Mouse (Mus musculus) kidney, adult 8-10 months (tissue): Measurements from ENCODE around the gene Specc1.

Experiments
- DNase-seq, 2 experiments: peaks; one replicate each; pipeline ENCODE4 v3.0.0; 2022

The Specc1 gene

DNA sequence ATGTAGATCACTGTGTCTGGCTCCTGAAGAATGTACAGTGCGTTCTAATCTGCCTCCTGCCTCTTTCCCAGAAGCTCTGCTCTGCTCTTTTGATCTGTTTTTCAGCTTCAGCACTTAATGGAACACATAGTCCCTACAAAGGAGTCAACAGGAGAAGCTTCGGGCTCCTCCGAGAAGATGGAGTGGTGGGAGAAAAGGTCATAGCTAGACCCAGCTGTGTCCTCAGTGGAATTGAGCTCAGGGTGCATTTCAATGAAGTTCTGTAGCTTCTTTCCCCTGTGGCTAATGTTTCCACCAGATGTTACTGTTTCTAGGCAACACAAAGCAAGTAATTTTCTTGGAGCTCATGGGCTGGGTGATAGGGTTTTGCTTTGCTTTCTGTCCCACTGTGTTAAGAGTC lies 236.6 kb downstream of the Specc1 start:
- no peak for DNase-seq

GRCm38 (mm10) chr11:62194217-62194616 lies 237.7 kb downstream of the Specc1 start:
- DNase-seq = no peak

GRCm38 (mm10) chr11:62200901-62201512 lies 244.4 kb downstream of the Specc1 start:
- no peak for DNase-seq

GRCm38 (mm10) chr11:62202645-62203044 lies 246.1 kb downstream of the Specc1 start:
- no peak for DNase-seq

- no peak for DNase-seq
Observed at GRCm38 (mm10) chr11:62209111-62209510, 252.5 kb downstream of the Specc1 start.

DNA sequence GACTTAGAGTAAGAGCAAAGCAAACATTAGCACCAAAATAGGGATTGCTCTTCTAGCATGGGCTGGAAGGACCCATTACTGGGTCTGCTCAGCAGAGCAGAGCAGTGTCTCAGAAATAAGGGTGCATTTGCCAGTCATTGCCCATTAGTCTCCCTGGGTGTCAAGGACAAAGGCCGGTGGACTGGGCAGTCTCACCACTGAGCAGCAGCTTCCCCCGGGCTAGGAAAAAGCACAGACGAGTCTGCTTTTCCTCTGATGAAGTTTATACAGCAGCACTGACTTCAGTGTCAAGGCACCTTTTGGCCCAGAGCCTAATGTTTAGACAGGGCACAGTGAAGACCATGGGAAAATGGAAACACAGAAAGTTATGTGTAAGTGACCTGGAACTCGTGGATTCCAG lies 253.3 kb downstream of the Specc1 start:
- peak; percentile 25 for DNase-seq

GRCm38 (mm10) chr11:62213384-62213989 lies 256.9 kb downstream of the Specc1 start:
- peak in 1 of 2 experiments; percentile 35 for DNase-seq

- no peak for DNase-seq
Observed at GRCm38 (mm10) chr11:62215107-62215506, 258.5 kb downstream of the Specc1 start.

DNA sequence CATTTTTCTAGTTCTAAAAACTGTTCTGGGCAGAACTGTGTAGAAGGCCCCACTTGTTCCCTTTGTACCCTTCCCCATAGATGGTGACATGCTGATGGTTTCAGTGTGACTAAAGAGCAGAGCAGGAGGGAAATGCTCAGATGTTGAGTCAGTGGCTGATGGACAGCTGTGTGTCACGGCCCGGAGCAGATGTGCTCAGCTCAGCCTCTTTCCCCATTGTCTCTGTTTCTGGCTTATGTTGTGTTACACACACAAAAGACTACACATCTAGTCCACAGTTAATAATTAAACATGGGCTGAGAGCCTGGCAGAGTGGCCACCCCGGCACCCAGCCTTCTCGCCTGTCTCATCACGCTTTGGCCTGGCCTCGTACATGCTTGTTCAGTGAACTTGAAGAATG lies 261.2 kb downstream of the Specc1 start:
- peak in 1 of 2 experiments; percentile 17 for DNase-seq

- peak; percentile 55 to 58 for DNase-seq
Observed at GRCm38 (mm10) chr11:62220756-62221510, 264.4 kb downstream of the Specc1 start.

GRCm38 (mm10) chr11:62223416-62223815 lies 266.9 kb downstream of the Specc1 start:
- DNase-seq = no peak

DNA sequence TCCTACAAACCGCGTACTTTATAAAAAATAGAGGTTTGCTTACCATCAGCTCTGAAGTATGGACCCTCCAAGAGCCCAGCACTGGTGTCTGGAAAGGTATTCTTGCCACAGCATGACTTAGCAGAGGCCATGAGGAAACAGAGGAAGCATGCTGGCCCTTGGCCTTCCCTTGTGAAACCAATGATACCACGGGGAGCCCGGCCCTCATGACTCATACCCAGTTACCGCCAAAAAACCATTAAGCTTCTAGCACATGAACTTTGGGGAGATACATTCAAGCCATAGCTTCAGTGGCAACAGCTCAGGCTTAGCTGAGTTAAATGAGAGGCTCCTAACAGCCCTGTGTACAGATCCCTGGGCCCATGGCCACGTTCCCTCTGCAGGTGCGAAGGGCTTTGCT lies 267.4 kb downstream of the Specc1 start:
- DNase-seq = no peak

DNA sequence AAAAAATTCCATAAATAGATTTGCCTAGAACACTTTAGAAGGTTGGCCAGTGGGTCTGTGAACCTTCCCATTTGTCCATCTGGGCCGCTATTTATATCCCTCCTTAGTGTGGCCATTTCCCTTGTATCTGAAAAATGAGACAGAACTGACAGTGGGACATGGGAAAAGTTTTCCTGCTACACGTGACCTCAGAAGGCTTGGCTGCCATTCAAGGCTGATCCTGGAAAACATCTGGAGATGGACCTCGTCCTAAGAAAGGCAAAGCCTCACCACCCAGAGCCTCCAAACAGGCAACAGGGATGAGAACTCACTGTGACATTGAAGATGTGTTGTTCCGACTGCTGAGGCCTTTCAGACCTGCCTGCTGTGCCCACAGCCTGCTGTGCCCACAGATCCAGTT lies 268.2 kb downstream of the Specc1 start:
- DNase-seq = no peak

DNA sequence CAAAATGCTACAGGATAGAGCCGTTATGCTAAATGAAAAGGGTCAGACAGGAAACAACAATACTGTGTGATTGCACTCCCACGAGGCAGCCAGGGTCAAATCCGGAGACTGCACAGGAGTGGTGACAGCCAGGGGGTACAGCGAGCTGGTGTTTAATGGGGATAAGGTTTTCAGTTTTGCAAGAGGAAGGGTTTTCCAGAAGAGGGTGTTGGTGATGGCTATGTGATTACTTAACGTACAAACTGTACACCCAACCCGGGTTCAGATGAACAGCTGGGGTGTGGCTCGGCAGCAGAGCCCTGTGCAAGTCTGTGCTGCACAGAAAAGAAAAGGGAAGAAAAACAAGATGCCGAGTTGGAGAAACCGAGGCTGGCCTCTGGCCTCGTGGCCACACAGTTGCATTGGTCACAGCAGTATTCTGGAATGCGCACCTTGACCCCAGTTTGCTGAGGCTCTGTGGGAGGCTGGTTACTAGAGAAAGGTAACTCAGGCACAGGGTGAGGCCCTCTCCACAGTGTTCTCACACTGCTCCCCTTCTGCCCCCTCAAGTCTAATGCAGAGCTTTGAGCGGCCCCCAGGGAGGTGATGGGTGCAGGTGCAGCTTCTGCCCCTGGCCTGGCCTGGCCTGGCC lies 284.2 kb downstream of the Specc1 start:
- peak; percentile 60 to 62 for DNase-seq

DNA sequence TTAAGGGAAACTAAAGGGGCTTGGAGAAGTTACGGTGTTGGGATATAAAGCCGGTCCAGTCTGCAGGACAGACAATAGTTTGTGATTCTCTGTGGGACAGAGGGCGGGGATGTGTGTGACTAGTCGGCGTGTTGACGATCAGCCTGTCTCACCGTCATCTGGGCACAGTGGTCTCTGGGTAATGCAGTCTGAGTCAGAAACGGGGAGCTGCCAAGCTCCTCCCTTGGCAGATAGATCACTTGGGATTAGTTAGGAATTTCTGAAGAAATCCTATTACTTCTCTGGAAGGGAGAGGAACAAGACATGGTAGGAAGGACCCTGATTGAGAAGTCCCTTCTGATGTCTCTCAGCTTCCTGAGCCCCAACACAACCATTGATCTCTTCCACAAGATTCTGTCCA lies 287.3 kb downstream of the Specc1 start:
- no peak for DNase-seq

DNA sequence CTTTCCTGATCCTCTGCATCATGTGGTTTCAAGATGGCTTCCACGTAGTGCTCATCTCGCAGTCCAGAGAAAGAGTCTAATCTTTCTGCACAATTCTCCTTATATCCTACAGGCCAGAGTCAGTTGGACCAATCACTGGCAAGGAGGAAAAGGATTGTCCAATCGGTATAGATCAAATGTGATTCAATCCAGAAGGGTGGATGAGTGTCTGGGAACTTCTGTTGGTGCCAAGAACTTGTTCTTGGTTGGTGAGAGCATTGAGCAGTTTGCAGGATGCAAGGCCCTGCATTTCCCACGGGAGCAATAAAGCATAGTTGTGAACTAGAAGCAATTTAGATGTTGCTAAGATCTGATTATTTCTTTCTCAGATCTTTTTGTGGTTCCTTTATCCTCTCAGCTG lies 287.9 kb downstream of the Specc1 start:
- DNase-seq = no peak

GRCm38 (mm10) chr11:62247759-62248400 lies 291.3 kb downstream of the Specc1 start:
- DNase-seq = no peak

GRCm38 (mm10) chr11:62248401-62249244 lies 292.1 kb downstream of the Specc1 start, which contains the start of gene Adora2b:
Gene Adora2b (plus strand): TSS chr11:62248984.
- DNase-seq = peak; percentile 45 to 64

DNA sequence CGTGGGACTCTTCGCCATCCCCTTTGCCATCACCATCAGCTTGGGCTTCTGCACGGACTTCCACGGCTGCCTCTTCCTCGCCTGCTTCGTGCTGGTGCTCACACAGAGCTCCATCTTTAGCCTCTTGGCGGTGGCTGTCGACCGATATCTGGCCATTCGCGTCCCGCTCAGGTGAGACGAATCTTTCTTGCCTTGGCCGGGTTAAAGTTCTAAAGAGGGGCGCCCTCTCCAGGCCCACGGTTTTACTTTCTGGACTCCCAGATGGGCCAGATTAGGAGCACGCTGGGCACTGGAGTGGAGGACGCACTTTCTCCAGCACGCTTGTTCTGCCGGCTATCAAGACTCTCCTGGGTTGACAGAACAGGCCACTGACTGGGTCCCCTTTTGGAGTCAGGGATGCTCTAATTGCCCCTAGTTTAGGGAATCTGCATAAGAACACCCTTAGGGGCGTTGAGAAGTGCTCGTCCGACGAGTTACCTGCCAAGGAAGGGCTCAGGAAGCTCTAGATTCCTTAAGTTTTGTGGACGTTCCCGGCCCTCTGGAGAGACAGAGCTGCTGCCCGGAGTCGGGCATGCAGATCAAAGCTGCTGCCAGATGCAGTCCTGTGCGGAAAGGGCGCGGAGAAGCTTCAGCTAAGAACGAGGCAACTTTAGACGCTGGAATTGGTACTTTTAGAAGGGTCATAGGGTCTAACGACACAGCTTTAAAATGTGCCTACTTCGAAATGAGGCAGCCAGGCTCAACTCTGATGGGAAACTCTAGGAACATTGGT lies 292.9 kb downstream of the Specc1 start:
- DNase-seq = peak; percentile 60 to 75

- no peak for DNase-seq
Observed at GRCm38 (mm10) chr11:62251047-62251446, 294.5 kb downstream of the Specc1 start.

DNA sequence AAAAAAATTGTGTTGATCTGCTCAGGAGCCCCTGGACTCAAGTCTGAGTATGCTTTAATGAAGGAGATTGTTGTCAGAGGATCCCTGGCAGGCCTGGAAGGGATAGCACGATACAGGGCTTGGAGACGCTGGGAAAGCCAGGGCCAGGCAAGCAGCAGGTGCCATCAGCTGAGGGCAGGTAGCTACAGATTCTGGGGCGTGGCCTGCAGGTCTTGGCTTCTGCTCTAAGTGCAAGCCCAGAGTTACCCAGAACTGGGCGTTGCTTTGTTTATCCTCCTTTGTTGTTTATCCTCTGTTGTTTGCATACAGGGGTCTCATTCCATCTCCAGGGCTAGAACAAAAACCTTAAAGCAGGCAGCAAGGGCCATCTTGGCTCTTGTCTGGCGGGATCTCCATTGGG lies 296.8 kb downstream of the Specc1 start:
- DNase-seq = no peak
